Mouse (Mus musculus): ENCODE data around the gene Arhgef12.

DNA sequence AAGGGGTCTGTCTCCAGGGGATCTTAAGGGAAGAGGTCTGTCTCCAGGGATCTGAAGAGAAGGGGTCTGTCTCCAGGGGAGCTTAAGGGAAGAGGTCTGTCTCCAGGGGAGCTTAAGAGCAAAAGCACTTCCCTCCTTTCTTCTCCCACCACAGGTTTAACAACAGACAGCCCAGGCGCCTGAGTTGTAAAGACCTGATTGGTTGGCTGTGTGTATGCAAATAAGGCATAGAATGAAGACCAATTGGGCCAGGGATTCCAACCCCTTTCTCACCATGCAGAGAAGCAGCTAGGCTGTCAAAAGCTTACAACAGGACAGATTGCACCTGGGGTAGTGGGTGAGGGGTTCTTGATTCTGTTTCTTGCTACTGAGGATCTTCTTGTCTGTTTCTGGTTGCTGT, 158.7 kb downstream of the Arhgef12 start:
- TF ChIP-seq POLR2A (IDR thresholded peaks at IDR 0.05; ENCODE audit: insufficient read depth, low read depth, low read length), result no peak
- TF ChIP-seq CTCF (IDR thresholded peaks at IDR 0.05), result no peak

Measured in heart, adult 2 months (tissue).